10 mouse cellular contexts compared by ENCODE assay signal in genomic region chr2:164867566-164867965, GRCm38 (mm10). TPM values are rescaled to one million over a fixed set of nuclear protein-coding genes. Genes with fewer than 3 reads are reported as not detected.
A peak's percentile ranks its signal among the peaks of the same experiment; 100 is the strongest.
DNase-seq lines count a peak whose midpoint lies in the region; ATAC-seq and TF ChIP-seq lines count a peak whose summit lies in the region.
"Had no signal": no experiment of that assay in that cellular context is flagged by ENCODE, and none has a peak within 500 bp of the region (broad histone marks: within the 10 kb centered on the region; RNA-seq: fewer than 3 reads in every experiment).

No protein-coding gene starts in this region.

- WGBS in embryonic facial prominence, embryonic 13.5 days = 91% methylated on average over 7 of the region's 7 CpGs
- WGBS in embryonic facial prominence, embryonic 10.5 days = 89% methylated on average over 7 of the region's 7 CpGs
- 95% methylated on average over 7 of the region's 7 CpGs for WGBS in midbrain, postnatal 0 days
- 90% methylated on average over 7 of the region's 7 CpGs for WGBS in midbrain, embryonic 14.5 days
- 94% methylated on average over 7 of the region's 7 CpGs for WGBS in kidney, embryonic 16.5 days
- 92% methylated on average over 7 of the region's 7 CpGs for WGBS in stomach, embryonic 16.5 days

- peaks cover 9% of the 10 kb centered on the region; the same call in 1 of the 2 replicates for H3K9me3 ChIP-seq in embryonic facial prominence, embryonic 13.5 days
- H3K9me3 ChIP-seq in embryonic facial prominence, embryonic 10.5 days = no peaks in the 10 kb centered on the region
- no peaks in the 10 kb centered on the region for H3K9me3 ChIP-seq in midbrain, postnatal 0 days (ENCODE audit: low read length)
- no peaks in the 10 kb centered on the region for H3K9me3 ChIP-seq in midbrain, embryonic 14.5 days (ENCODE audit: control insufficient read depth, low read length)
- H3K9me3 ChIP-seq in kidney, embryonic 16.5 days (ENCODE audit: low read length) = peaks cover 4% of the 10 kb centered on the region; the same call in 1 of the 2 replicates
- H3K9me3 ChIP-seq in stomach, embryonic 16.5 days (replicated peaks; ENCODE audit: control insufficient read depth, low read length) = peaks cover 6% of the 10 kb centered on the region

- H3K36me3 ChIP-seq in embryonic facial prominence, embryonic 13.5 days = no peaks in the 10 kb centered on the region
- no peaks in the 10 kb centered on the region for H3K36me3 ChIP-seq in embryonic facial prominence, embryonic 10.5 days (replicated peaks)
- H3K36me3 ChIP-seq in midbrain, postnatal 0 days (ENCODE audit: insufficient read depth, low read length) = no peaks in the 10 kb centered on the region
- H3K36me3 ChIP-seq in midbrain, embryonic 14.5 days (ENCODE audit: control insufficient read depth, insufficient read depth, low read length) = no peaks in the 10 kb centered on the region
- no peaks in the 10 kb centered on the region for H3K36me3 ChIP-seq in kidney, embryonic 16.5 days (ENCODE audit: insufficient read depth, low read length)
- no peaks in the 10 kb centered on the region for H3K36me3 ChIP-seq in stomach, embryonic 16.5 days (ENCODE audit: control insufficient read depth, insufficient read depth, low read length)

- H3K27ac ChIP-seq in embryonic facial prominence, embryonic 13.5 days = 0 out of 2 replicates have a peak overlapping the region, but pooled peaks have one; percentile 14
- H3K27ac ChIP-seq in embryonic facial prominence, embryonic 10.5 days (replicated peaks) = no peak overlapping the region
- no peak overlapping the region for H3K27ac ChIP-seq in midbrain, postnatal 0 days (ENCODE audit: low read depth, low read length)
- no peak overlapping the region for H3K27ac ChIP-seq in midbrain, embryonic 14.5 days (replicated peaks; ENCODE audit: low read depth, low read length)
- peak overlapping the region; percentile 48; the same call in 1 of the 2 replicates for H3K27ac ChIP-seq in kidney, embryonic 16.5 days (ENCODE audit: low read length)
- peak overlapping the region; percentile 58 for H3K27ac ChIP-seq in stomach, embryonic 16.5 days (ENCODE audit: low read length)
- H3K27ac ChIP-seq: hindbrain, embryonic 14.5 days had no signal

- H3K27me3 ChIP-seq in embryonic facial prominence, embryonic 13.5 days = no peaks in the 10 kb centered on the region
- H3K27me3 ChIP-seq in embryonic facial prominence, embryonic 10.5 days (replicated peaks; ENCODE audit: low read depth, poor library complexity, severe bottlenecking) = no peaks in the 10 kb centered on the region
- no peaks in the 10 kb centered on the region for H3K27me3 ChIP-seq in midbrain, postnatal 0 days (ENCODE audit: insufficient read depth, low read length)
- H3K27me3 ChIP-seq in midbrain, embryonic 14.5 days (ENCODE audit: control insufficient read depth, insufficient read depth, low read length) = no peaks in the 10 kb centered on the region
- H3K27me3 ChIP-seq in kidney, embryonic 16.5 days (ENCODE audit: insufficient read depth, low read length) = no peaks in the 10 kb centered on the region
- no peaks in the 10 kb centered on the region for H3K27me3 ChIP-seq in stomach, embryonic 16.5 days (ENCODE audit: control insufficient read depth, insufficient read depth, low read length)

- no peak overlapping the region for H3K4me2 ChIP-seq in embryonic facial prominence, embryonic 13.5 days
- H3K4me2 ChIP-seq in midbrain, postnatal 0 days (ENCODE audit: low read depth, low read length, poor library complexity, severe bottlenecking) = no peak overlapping the region
- no peak overlapping the region for H3K4me2 ChIP-seq in midbrain, embryonic 14.5 days (ENCODE audit: low read length)
- H3K4me2 ChIP-seq in kidney, embryonic 16.5 days (replicated peaks; ENCODE audit: low read depth, low read length) = no peak overlapping the region
- no peak overlapping the region for H3K4me2 ChIP-seq in stomach, embryonic 16.5 days (ENCODE audit: low read depth, low read length)
- H3K4me2 ChIP-seq: hindbrain, embryonic 14.5 days had no signal

- no peak overlapping the region for H3K4me3 ChIP-seq in embryonic facial prominence, embryonic 13.5 days
- H3K4me3 ChIP-seq in embryonic facial prominence, embryonic 10.5 days = no peak overlapping the region
- no peak overlapping the region for H3K4me3 ChIP-seq in midbrain, postnatal 0 days (ENCODE audit: low read depth, low read length)
- H3K4me3 ChIP-seq in midbrain, embryonic 14.5 days (replicated peaks; ENCODE audit: low read depth, low read length) = no peak overlapping the region
- H3K4me3 ChIP-seq in kidney, embryonic 16.5 days (ENCODE audit: low read length) = no peak overlapping the region
- H3K4me3 ChIP-seq in stomach, embryonic 16.5 days (replicated peaks; ENCODE audit: low read length) = no peak overlapping the region

- ATAC-seq in embryonic facial prominence, embryonic 13.5 days (ENCODE audit: insufficient number of reproducible peaks, insufficient read depth, low FRiP score, low TSS enrichment, low read depth) = no peak
- no peak for ATAC-seq in midbrain, postnatal 0 days (ENCODE audit: low FRiP score)
- no peak for ATAC-seq in midbrain, embryonic 14.5 days (ENCODE audit: low FRiP score, low TSS enrichment)
- no peak for ATAC-seq in kidney, embryonic 16.5 days (ENCODE audit: low FRiP score, low TSS enrichment)
- no peak for ATAC-seq in stomach, embryonic 16.5 days (ENCODE audit: insufficient read depth, low FRiP score)

- no peak overlapping the region for H3K9ac ChIP-seq in embryonic facial prominence, embryonic 13.5 days
- no peak overlapping the region for H3K9ac ChIP-seq in midbrain, postnatal 0 days (replicated peaks; ENCODE audit: low read length, poor library complexity, severe bottlenecking)
- H3K9ac ChIP-seq in midbrain, embryonic 14.5 days (replicated peaks; ENCODE audit: low read length) = no peak overlapping the region
- no peak overlapping the region for H3K9ac ChIP-seq in kidney, embryonic 16.5 days (replicated peaks; ENCODE audit: low read length)
- H3K9ac ChIP-seq in stomach, embryonic 16.5 days (ENCODE audit: low read length) = no peak overlapping the region
- H3K9ac ChIP-seq: hindbrain, embryonic 14.5 days had no signal

- TF ChIP-seq CTCF in midbrain, postnatal 0 days (IDR thresholded peaks at IDR 0.05) = peak; percentile 50

- peaks cover 5% of the 10 kb centered on the region for H3K4me1 ChIP-seq in embryonic facial prominence, embryonic 13.5 days
- peaks cover 3% of the 10 kb centered on the region for H3K4me1 ChIP-seq in embryonic facial prominence, embryonic 10.5 days
- no peaks in the 10 kb centered on the region for H3K4me1 ChIP-seq in midbrain, postnatal 0 days (ENCODE audit: insufficient read depth, low read length)
- no peaks in the 10 kb centered on the region for H3K4me1 ChIP-seq in midbrain, embryonic 14.5 days (ENCODE audit: control insufficient read depth, insufficient read depth, low read length)
- peaks cover 11% of the 10 kb centered on the region for H3K4me1 ChIP-seq in kidney, embryonic 16.5 days (ENCODE audit: insufficient read depth, low read length)
- peaks cover 7% of the 10 kb centered on the region; the same call in 1 of the 2 replicates for H3K4me1 ChIP-seq in stomach, embryonic 16.5 days (ENCODE audit: control insufficient read depth, insufficient read depth, low read length)

- no peak for DNase-seq in embryonic facial prominence, embryonic 10.5 days (ENCODE audit: low spot score)
- DNase-seq in midbrain, postnatal 0 days (ENCODE audit: low spot score) = no peak
- no peak for DNase-seq in midbrain, embryonic 14.5 days
- no peak for DNase-seq in yolk sac, embryonic 10.5 days (ENCODE audit: low spot score)
- DNase-seq in adrenal gland, adult 2 months = no peak
- DNase-seq: cerebellum, adult 9-11 months had no signal

RNA-seq across cellular contexts. Expression of gene Pltp, which starts 10.1 kb away (rescaled TPM):
- polyA plus RNA-seq in embryonic facial prominence, embryonic 13.5 days (2015; fragmentation: Nextera tagmentation; extraction: Ambion mirVana) = 67.4 and 69.8 TPM in 2 replicates
- polyA plus RNA-seq in embryonic facial prominence, embryonic 10.5 days (2016; fragmentation: Nextera tagmentation; extraction: Ambion mirVana) = 36.7 and 40.7 TPM in 2 replicates
- 55.5 and 59.8 TPM in 2 replicates for total RNA-seq in midbrain, postnatal 0 days (2014; rRNA removed)
- 85.5 and 87.7 TPM in 2 replicates for polyA plus RNA-seq in midbrain, postnatal 0 days (2015; fragmentation: Nextera tagmentation; extraction: Ambion mirVana)
- 29.8 and 91.1 TPM in 2 replicates for polyA plus RNA-seq in midbrain, embryonic 14.5 days (2014; fragmentation: Nextera tagmentation; extraction: Ambion mirVana)
- 44.8 and 47.5 TPM in 2 replicates for polyA plus RNA-seq in kidney, embryonic 16.5 days (2015; fragmentation: Nextera tagmentation; extraction: Ambion mirVana)
- polyA plus RNA-seq in stomach, embryonic 16.5 days (2015; fragmentation: Nextera tagmentation; extraction: Ambion mirVana) = 60.1 and 76.5 TPM in 2 replicates
- 10 to 100 TPM; 21.1 to 36.6 TPM for total RNA-seq in adrenal gland, adult 2 months (2021)
- polyA plus RNA-seq in adrenal gland, adult 2 months (2012; rRNA removed) = 63.9 and 72.0 TPM in 2 replicates

RNA-seq across cellular contexts. Expression of gene Pcif1, which starts 11.5 kb away (rescaled TPM):
- 78.4 and 78.8 TPM in 2 replicates for polyA plus RNA-seq in embryonic facial prominence, embryonic 13.5 days (2015; fragmentation: Nextera tagmentation; extraction: Ambion mirVana)
- 77.2 and 81.2 TPM in 2 replicates for polyA plus RNA-seq in embryonic facial prominence, embryonic 10.5 days (2016; fragmentation: Nextera tagmentation; extraction: Ambion mirVana)
- 77.2 and 90.1 TPM in 2 replicates for total RNA-seq in midbrain, postnatal 0 days (2014; rRNA removed)
- 88.9 and 94.6 TPM in 2 replicates for polyA plus RNA-seq in midbrain, postnatal 0 days (2015; fragmentation: Nextera tagmentation; extraction: Ambion mirVana)
- 92.8 and 99.5 TPM in 2 replicates for polyA plus RNA-seq in midbrain, embryonic 14.5 days (2014; fragmentation: Nextera tagmentation; extraction: Ambion mirVana)
- 74.9 and 79.7 TPM in 2 replicates for polyA plus RNA-seq in kidney, embryonic 16.5 days (2015; fragmentation: Nextera tagmentation; extraction: Ambion mirVana)
- 58.6 and 69.6 TPM in 2 replicates for polyA plus RNA-seq in stomach, embryonic 16.5 days (2015; fragmentation: Nextera tagmentation; extraction: Ambion mirVana)
- 10 to 100 TPM; 45.1 to 51.6 TPM for total RNA-seq in adrenal gland, adult 2 months (2021)
- polyA plus RNA-seq in adrenal gland, adult 2 months (2012; rRNA removed) = 66.3 and 67.2 TPM in 2 replicates

RNA-seq across cellular contexts. Expression of gene Neurl2, which starts 34.3 kb away (rescaled TPM):
- polyA plus RNA-seq in embryonic facial prominence, embryonic 13.5 days (2015; fragmentation: Nextera tagmentation; extraction: Ambion mirVana) = 8.4 and 9.0 TPM in 2 replicates
- polyA plus RNA-seq in embryonic facial prominence, embryonic 10.5 days (2016; fragmentation: Nextera tagmentation; extraction: Ambion mirVana) = 4.8 and 5.4 TPM in 2 replicates
- 10.4 and 11.2 TPM in 2 replicates for total RNA-seq in midbrain, postnatal 0 days (2014; rRNA removed)
- 7.6 and 7.8 TPM in 2 replicates for polyA plus RNA-seq in midbrain, postnatal 0 days (2015; fragmentation: Nextera tagmentation; extraction: Ambion mirVana)
- polyA plus RNA-seq in midbrain, embryonic 14.5 days (2014; fragmentation: Nextera tagmentation; extraction: Ambion mirVana) = 5.1 and 6.9 TPM in 2 replicates
- polyA plus RNA-seq in kidney, embryonic 16.5 days (2015; fragmentation: Nextera tagmentation; extraction: Ambion mirVana) = 8.8 and 9.0 TPM in 2 replicates
- 7.2 and 7.9 TPM in 2 replicates for polyA plus RNA-seq in stomach, embryonic 16.5 days (2015; fragmentation: Nextera tagmentation; extraction: Ambion mirVana)
- 1 to 10 TPM; 1.4 to 2.7 TPM for total RNA-seq in adrenal gland, adult 2 months (2021)
- polyA plus RNA-seq in adrenal gland, adult 2 months (2012; rRNA removed) = 5.6 and 6.7 TPM in 2 replicates

RNA-seq across cellular contexts. Expression of gene Ctsa, which starts 34.9 kb away (rescaled TPM):
- 129 and 139 TPM in 2 replicates for polyA plus RNA-seq in embryonic facial prominence, embryonic 13.5 days (2015; fragmentation: Nextera tagmentation; extraction: Ambion mirVana)
- 95.8 and 100 TPM in 2 replicates for polyA plus RNA-seq in embryonic facial prominence, embryonic 10.5 days (2016; fragmentation: Nextera tagmentation; extraction: Ambion mirVana)
- 110 and 112 TPM in 2 replicates for total RNA-seq in midbrain, postnatal 0 days (2014; rRNA removed)
- polyA plus RNA-seq in midbrain, postnatal 0 days (2015; fragmentation: Nextera tagmentation; extraction: Ambion mirVana) = 101 and 102 TPM in 2 replicates
- polyA plus RNA-seq in midbrain, embryonic 14.5 days (2014; fragmentation: Nextera tagmentation; extraction: Ambion mirVana) = 77.1 and 88.2 TPM in 2 replicates
- polyA plus RNA-seq in kidney, embryonic 16.5 days (2015; fragmentation: Nextera tagmentation; extraction: Ambion mirVana) = 206 and 211 TPM in 2 replicates
- 159 and 162 TPM in 2 replicates for polyA plus RNA-seq in stomach, embryonic 16.5 days (2015; fragmentation: Nextera tagmentation; extraction: Ambion mirVana)
- total RNA-seq in adrenal gland, adult 2 months (2021) = 100 to 1,000 TPM; 114 to 124 TPM
- polyA plus RNA-seq in adrenal gland, adult 2 months (2012; rRNA removed) = 304 and 353 TPM in 2 replicates

RNA-seq across cellular contexts. Expression of gene Spata25, which starts 39.2 kb away (rescaled TPM):
- polyA plus RNA-seq in embryonic facial prominence, embryonic 13.5 days (2015; fragmentation: Nextera tagmentation; extraction: Ambion mirVana) = not detected in 2 replicates
- polyA plus RNA-seq in embryonic facial prominence, embryonic 10.5 days (2016; fragmentation: Nextera tagmentation; extraction: Ambion mirVana) = not detected in 2 replicates
- 1.1 TPM in 1 of 2 replicates, not detected in the other for total RNA-seq in midbrain, postnatal 0 days (2014; rRNA removed)
- polyA plus RNA-seq in midbrain, postnatal 0 days (2015; fragmentation: Nextera tagmentation; extraction: Ambion mirVana) = not detected in 2 replicates
- polyA plus RNA-seq in midbrain, embryonic 14.5 days (2014; fragmentation: Nextera tagmentation; extraction: Ambion mirVana) = 0.29 TPM in 1 of 2 replicates, not detected in the other
- not detected in 2 replicates for polyA plus RNA-seq in kidney, embryonic 16.5 days (2015; fragmentation: Nextera tagmentation; extraction: Ambion mirVana)
- polyA plus RNA-seq in stomach, embryonic 16.5 days (2015; fragmentation: Nextera tagmentation; extraction: Ambion mirVana) = not detected in 2 replicates
- not detected for total RNA-seq in adrenal gland, adult 2 months (2021)
- polyA plus RNA-seq in adrenal gland, adult 2 months (2012; rRNA removed) = not detected in 2 replicates
- polyA plus RNA-seq: hindbrain, embryonic 14.5 days had no signal

Comparison
In these comparisons a context has a peak if more than half of its experiments do, and no peak if none do; other contexts are left out.
1. H3K27ac ChIP-seq: peak in embryonic facial prominence, embryonic 13.5 days (single experiment), kidney, embryonic 16.5 days (single experiment) and stomach, embryonic 16.5 days (single experiment); none in embryonic facial prominence, embryonic 10.5 days (single experiment), midbrain, postnatal 0 days (single experiment) and midbrain, embryonic 14.5 days (single experiment).